Mouse (Mus musculus): Measurements from ENCODE around the gene Tmem50a. TPM values are rescaled to one million over a fixed set of nuclear protein-coding genes. Genes with fewer than 3 reads are reported as not detected.
"Not testable (repeated sequence)": the region's sequence is repeated elsewhere in the genome, so short reads cannot be mapped to it uniquely, and the experiment has no call there.

Tmem50a gene
- total RNA-seq, 4 experiments from 2014 or later = 200 to 410 (median 314) TPM

DNA sequence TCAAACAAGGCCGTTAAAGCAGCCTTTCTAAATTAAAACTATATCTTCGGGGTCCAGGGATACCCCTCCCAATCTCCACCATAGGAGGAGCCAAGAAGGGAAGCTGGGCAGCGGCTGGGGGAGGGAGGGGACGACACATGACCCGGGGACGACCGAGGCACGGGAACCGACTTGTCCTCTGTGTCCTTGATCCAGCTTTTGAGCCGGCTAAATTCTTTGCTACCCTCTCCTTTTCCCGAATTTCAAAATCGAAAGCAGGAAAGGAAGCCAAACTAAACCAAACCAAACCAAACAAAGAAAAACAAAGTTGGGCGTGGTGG is 8.1 kb upstream of the Tmem50a start:
- DNase-seq = peak; percentile 71

DNA sequence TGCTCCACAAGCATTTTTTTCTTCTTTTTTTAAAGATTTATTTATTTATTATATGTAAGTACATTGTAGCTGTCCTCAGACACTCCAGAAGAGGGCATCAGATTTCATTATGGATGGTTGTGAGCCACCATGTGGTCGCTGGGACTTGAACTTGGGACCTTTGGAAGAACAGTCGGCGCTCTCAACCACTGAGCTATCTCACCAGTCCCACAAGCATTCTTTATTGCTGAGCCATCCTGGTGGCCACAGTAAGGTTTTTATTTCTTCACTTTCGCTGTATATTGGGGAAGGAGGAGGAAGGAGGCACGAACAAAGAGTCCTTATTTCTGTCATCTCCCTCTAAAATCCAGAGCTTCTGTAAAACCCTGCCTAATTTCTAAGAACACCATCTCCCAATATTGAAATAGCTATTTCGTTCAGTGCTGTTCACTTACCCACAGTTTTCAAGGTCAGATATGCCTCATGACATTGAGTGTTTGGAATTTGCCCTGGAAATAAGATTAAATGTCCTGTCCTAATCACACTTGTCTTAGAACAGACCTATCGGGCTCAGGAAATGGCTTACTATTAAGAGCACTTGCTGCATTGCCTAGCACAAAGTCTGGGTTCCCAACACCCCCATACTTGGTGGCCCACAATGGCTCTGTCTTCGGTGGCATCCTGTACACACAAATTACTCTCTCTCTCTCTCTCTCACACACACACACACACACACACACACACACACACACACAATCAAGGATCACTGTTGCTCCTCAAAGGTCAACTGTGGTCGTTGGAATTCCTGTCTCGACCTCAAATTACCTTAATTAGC is 7.5 kb upstream of the Tmem50a start:
- no peak for DNase-seq

DNA sequence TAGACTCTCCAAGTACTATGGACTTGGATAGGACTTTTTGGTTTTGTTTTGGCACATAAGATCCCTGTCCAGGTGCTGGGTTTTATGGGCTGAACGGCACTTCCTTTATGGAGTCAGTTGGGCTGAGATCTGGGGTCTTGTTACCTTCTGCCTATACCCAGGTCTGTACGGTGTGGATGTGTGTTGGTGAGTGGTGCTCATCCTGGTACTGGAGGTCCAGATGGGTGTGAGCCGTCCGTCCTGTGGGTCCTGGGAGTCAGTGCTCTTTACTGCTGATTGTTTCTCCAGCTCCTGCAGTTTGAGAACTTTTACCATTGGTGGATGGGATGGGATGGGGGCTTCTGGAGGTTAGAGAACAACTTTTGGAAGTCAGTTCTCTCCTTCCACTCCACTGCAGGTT is 6.9 kb upstream of the Tmem50a start:
- no peak for DNase-seq

DNA sequence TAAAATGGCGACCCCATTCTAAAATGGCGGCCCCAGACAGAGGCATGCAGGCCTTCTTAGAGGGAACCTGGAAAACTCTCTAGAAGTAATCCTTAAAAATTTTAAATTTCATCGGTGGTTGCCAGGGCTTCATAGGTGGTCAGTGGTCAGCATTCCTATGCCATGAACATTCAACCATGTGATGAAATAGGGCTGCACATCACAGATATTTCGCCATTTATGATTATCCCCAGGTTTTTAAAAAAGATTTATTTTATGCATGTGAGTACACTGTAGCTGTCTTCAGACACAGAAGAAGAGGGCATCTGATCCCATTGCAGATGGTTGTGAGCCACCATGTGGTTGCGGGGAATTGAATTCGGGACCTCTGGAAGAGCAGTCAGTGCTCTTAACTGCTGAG is 5.8 kb upstream of the Tmem50a start:
- no peak for DNase-seq

DNA sequence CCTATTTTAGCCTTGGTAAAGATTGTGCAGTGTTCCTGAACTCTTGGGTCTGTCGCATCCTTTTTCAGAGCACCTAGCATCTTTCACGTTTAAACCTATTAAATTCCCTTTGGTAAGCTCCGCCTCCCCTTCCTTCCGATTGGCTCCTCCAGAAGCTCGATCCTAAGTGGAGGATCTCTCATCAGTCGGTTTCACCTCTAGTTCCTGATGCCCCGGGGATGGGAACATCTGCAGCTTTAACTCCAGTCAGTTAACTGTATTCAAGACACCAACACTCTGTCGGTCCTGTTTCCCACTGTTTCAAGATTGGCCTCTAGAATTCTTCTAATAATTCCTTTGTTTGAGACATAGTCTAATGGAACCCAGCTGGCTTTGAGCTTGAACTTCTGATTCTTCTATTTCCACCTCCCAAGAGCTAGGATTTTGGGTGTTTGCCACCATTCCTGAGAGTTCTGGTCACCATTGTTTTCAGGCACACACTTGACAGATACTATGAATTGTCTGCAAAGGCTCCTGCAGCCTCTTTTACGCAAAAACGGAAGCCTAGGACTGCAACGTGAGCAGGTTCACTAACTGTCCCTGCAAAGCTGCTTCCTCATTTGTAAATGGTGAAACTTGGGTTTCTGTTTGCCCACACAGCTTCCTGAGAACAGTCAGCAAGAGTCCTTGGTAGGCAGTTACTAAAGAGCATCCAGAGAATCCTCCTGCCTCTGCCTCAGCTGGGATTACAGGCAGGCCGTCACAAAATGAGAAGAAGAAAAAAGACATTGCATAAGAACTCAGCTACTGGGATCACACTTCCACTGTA is 5.1 kb upstream of the Tmem50a start:
- no peak for DNase-seq

DNA sequence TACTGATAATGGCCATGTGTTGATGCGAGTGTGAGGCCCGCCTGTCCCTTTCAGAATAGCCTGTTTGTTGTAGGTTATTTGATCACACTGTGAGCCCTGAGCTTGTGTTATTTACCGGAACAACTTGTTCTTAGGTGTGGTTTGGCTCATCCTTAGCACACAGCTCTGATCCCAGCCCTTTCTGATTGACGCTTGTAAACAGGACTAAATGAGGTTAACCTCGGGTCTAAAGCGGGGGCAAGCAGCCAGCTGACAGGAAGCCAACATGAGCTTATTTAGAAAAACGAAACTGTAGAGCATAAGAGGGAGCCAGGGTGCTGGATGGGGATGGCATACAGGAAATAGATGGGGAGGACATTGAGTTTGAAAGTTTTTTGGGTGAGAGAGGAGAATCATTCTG is 3.6 kb upstream of the Tmem50a start:
- peak; percentile 58 for DNase-seq

DNA sequence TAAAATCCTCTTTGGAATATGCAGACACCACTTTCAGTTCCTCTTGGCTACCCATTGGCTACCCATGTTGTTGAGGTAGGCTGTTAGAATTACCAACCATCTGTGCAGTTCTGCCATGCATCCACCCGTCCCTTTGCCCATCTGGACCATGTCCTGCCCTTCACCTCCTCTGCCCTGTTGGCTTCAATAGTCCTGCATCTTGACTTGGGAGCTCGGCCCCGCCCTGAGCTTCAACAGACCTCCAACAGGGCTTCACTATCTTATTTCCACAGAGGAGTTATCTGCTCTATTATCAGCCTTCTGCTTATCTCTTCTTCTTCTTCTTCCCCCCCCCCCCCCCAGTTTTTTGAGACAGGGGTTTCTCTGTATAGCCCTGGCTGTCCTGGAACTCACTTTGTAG is 2.4 kb upstream of the Tmem50a start:
- no peak for DNase-seq

DNA sequence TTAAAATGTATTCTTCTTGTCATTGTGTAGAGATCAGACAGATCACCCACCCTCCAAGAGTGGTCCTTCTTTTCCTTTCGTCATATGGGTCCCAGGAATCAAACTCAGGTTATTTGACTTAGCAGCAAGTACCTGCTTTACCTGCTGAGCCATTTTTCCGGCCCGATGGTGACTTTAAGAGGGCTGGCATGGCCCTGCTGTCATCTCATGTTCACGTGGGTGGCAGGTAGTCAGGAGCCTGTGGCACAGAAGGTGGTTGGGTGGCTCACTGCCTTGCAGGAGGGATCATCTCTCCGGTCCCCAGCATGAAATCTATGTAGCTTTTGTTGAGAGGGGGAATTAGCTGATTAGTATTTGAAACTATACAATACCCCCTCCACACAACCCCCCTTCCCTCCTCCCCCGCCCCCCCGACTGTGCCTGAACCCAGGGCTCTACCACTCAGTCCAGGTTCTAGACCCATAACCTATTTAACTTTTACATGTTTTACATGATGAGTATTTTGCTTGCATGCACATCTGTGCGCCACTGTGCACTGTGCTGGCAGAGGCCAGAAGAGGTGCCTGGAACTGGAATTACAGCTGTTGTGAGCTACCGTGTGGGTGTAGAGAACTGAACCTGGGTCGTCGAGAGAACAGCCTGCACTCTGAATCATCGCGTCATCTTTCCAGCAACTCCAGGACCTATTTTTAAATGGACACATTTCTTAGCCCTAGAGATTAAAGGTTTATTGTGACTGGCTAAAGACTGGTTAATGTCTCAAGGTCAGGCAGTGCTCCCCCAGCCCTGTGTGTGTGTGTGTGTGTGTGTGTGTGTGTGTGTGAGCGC is 613 bp upstream of the Tmem50a start:
- DNase-seq = no peak

DNA sequence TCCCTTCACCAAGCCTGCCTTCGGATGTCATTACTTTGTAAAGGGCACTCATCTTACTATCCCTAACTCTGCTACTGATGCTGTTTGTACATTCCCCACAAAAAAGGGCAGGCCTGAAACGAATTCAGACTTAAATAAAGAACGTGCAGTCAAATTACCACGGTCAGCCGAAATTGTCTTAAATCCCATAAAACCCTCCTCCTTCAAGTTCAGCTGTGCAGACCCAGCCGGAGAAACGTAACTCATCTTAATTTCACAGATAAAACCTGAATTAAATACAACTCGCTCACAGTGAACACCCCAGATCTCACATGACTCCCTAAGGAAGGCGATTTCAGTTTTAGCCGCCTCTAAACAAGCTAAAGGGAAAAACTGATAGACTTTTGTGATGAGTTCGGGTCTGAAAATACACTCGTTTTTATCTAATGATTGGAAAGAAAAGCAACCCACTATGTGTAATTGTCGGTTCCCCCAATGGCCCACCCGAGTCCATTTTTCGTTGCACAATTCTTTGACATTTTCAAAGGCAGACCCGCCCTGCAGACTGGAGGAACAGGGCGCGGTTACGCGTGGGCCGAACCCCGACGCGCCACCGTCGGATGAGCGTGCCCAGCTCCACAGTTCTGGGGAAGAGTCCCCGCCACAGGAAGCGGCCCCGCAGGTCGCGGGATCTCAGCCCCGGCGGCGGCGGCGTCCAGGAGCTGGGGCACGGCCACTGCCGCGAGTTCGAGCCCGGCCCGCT is 531 bp downstream of the Tmem50a start:
- DNase-seq = no peak

DNA sequence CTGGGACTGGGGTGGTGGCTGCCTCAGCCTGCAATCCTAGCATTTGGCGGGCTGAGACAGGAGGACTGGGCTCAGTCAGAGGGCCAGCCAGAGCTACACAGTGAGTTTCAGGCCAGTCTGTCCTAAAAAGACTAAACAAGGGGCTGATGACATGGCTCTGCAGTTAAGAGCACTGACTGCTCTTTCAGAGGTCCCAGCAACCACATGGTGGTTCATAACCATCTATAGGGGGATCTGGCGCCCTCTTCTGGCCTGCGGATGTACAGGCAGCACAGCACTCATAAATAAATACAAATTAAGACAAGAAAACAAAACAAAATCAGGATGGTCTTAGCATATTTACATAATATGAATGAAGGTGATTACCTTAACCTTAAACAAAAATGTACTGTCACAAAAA is 1.4 kb downstream of the Tmem50a start:
- no peak for DNase-seq

DNA sequence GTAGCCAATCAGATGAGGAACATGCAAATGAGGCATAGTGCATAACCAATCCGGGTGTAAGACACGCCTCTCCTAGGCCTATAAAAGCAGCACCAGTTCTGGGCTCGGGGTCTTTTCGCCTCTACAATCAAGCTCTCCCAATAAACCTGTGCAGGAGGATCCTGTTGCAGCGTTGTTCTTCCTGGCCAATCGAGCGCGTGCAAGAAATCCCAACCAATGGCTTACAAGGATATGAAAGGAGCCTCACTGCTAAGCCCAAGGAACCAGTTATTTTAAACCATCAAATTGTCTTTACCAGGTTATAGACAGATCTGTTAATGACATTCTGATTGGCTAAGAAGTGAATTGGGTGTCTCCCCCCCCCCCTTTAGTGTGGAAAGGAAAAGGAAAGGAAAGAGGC is 3.4 kb downstream of the Tmem50a start:
- DNase-seq = not testable (repeated sequence)

DNA sequence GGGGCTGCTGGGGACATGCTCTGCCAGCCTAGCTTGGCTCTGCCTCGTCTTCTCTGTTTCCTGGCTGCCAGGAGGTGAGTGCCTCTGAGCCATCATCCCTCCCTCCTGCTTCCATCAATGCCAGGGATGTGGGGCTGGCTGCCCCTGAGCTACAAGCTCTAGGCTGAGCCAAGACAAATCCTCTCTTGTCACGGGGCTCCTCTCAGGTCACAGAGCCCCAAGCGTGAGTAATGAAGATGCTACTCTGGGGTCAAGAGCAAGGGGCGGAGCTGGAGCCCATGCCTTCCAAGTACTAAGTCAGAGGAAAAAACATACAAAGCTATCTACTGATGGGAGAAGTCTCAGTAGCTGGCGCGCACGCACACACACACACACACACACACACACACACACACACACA is 11.8 kb downstream of the Tmem50a start:
- DNase-seq = peak; percentile 81

DNA sequence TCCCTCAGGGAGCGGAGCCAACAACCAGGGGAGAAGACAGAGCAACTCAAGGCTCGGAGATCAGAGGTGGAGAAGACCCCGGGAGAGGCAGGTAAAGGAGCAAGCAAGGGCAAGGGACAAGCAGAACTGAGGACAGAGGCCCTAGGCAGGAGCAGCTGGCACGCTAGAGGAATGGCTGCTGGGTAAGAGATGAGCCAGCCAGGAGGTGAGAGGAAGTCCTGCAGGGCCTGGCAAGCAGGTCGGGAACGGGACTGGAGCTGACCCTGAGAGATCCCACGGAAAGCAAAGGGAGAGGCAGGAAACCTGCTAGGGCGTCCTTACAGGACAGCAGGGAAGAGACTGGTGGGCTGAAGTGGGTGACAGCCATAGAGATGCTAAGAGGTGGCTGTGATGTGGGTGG is 13.7 kb downstream of the Tmem50a start:
- no peak for DNase-seq

DNA sequence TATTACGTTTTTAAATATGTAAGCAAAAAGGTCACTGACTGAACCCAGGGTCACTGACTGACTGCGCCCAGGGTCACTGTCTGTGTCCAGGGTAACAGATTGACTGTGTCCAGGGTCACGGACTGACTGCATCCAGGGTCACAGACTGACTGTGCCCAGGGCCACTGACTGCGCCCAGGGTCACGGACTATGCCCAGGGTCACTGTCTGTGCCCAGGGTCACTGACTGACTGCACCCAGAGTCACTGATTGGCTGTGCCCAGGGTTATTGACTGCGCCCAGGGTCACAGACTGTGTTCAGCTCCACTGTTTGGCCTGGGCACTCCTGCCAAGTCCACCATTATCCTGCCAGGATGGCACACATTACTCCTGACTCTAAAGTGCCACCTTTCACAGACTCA is 17.6 kb downstream of the Tmem50a start:
- peak; percentile 87 for DNase-seq

DNA sequence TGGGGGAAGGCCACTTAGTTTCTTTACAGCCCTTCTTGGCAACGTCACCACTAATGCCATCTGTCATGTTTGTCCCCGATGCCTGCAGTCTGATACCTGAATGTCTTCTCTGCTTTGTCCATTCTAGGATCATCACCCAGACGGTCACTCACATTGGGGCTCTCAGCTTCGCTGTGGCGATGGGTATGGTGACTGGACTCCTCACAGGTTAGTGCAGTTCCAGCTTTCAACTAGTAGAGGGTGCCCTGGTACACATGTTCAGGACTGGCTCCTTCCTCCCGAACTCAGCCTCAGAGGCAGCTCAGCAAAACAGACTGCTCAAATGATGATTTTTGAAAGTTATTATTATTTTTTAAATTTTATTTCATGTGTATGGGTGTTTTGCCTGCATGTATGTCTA is 22.7 kb downstream of the Tmem50a start:
- DNase-seq = no peak

DNA sequence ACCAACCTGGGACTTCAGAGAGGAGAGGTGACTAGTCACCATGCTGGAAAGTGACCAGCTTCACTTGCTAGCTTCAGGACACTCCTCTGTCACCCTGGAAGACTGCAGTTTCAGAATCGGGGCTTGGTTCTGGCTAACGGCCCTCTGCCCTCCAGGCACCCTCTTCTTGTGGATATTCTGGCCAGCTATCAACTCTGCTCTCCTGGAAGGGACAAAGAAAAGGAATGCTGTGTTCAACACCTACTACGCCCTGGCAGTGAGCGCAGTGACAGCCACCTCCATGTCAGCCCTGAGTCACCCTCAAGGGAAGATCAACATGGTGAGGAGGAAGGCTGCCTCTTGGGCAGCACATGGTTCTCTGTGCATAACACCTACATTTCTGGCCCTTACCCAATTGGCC is 30.5 kb downstream of the Tmem50a start:
- no peak for DNase-seq

DNA sequence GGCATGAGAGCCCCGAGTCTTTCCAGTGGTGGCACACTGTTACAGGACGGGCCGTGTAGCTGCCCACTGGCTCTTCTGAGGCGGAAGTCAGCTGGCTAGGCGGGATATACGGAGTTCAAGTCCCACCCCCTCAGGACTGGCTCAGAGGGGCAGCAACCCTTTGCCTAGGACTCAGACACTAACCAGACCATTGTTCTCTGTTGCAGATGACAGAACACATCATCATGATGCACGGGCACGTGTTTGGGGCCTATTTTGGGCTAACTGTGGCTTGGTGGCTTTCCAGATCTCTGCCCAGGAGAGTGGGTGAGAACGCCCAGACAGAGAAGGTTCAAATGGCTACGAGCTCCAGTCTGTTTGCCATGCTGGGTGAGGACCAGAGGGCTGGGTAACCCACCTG is 31.0 kb downstream of the Tmem50a start:
- DNase-seq = no peak

DNA sequence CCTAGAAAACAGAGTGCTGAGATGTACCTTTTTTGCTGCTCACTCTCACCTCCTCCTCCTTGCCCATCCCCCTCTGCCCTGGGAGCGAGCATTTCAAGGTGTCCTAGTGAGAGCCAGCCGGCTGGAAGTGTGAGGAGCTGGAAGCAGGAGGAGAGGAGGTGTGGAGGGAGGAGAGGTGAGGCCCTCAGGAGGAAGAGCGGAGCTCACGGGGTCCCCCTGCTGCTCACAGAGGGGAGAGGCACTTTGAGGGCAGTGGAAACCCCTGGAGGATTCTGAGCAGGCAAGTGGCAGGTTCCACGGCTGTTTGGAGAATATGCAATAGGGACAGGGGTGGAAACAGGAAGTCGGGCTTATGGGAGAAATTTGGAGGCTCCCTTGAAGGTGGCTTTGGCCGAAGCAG is 31.6 kb downstream of the Tmem50a start:
- DNase-seq = no peak

DNA sequence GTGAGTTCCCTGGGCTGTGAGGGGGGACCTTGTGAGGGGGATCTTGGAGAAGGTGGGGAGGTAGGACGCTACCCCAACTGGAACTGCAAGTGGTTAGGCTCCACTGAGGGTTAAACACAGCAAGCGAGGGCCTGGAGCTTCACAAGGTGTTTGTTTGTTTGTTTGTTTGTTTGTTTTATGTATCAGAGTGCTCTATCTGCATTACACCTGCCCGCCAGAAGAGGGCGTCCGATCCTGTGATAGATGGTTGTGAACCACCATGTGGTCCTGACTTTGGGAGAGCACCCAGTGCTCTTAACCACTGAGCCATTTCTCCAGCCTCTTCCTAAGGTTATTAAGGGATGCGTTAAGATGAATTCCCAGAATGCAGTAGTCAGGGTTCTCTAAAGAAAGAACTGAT is 34.8 kb downstream of the Tmem50a start:
- DNase-seq = no peak

DNA sequence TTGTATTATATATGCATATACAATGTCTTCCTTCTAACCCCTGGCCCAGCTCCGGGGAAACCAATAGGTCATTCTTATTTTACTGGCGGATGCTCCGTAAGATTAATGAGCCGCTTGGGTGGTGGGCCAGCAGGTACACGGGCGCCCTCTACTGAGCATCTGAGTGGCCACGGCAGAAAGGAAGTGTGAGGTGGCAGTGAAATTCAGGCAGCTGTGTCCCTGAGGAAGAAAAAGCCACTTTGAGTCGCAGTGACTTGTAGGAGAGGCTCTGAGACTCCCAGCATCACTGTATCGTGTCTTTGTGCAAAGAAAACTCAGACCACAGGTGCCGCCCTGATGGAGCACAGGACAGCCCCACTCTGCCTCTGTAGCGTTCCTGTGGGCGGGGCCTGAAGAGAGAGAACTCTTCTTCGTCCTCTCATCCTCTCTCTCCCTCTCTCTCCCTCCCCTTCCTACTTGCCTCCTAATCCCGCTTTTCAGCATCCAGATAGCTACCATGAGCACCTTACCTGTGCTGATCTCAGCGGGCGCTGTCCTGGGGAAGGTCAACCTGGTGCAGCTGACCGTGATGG is 35.3 kb downstream of the Tmem50a start:
- peak; percentile 47 for DNase-seq

DNA sequence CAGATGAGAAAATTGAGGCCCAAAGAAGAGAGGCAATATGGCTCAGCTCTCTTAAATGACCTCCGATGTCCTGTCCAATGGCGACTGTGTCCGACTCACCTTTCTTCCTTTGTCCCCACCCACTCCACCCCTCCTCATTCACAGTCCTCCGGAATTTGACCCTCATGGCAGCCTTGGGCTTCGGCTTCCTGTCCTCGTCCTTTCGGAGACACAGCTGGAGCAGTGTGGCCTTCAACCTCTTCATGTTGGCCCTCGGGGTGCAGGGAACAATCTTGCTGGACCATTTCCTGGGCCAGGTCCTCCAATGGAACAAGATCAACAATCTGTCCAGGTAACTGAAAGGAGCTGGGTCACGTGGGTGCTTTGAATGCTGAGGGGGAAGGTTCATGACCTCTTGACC is 38.7 kb downstream of the Tmem50a start:
- no peak for DNase-seq

DNA sequence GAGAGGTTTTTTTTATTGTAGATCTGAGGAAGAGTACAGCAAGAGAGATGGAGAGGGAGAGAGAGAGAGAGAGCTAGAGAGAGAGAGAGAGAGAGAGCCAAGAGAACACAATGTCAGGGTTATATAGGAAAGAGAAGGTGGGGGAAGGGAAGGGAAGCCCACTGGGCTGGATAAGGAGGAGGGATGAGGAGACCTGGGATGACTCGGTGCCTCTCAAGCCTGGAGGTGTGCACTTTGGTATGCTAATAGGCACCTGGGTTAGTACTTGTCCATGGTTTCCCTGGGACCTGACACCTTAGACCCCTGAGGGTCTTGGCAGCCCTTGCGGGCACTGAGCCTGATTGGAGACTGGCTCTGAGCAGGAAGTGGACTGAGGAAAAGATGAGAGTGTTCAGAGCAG is 42.9 kb downstream of the Tmem50a start:
- DNase-seq = no peak
